ENCODE assay signal across 32 mouse cellular contexts in genomic region chr10:100584178-100584577, GRCm38 (mm10). TPM values are rescaled to one million over a fixed set of nuclear protein-coding genes. Genes with fewer than 3 reads are reported as not detected.
DNase-seq lines count a peak whose midpoint lies in the region.
"Had no signal": no experiment of that assay in that cellular context is flagged by ENCODE, and none has a peak within 500 bp of the region (broad histone marks: within the 10 kb centered on the region; RNA-seq: fewer than 3 reads in every experiment).

No protein-coding gene starts in this region.

- peak; percentile 22 for DNase-seq in adrenal gland, postnatal 14 days
- no peak for DNase-seq in adrenal gland, adult 8-10 months
- DNase-seq in lung, postnatal 36 days, result peak; percentile 2
- no peak for DNase-seq in lung, adult 18-20 months
- DNase-seq in gonadal fat pad, adult 2 months (ENCODE audit: low read depth), result peak; percentile 52
- DNase-seq in retina, embryonic 14.5 days (ENCODE audit: low spot score), result no peak
- DNase-seq: cerebellum, adult 11-12 months; cerebellum, adult 8-10 months; cerebellum, postnatal 10 days; cerebellum, postnatal 36 days; embryo, embryonic 11 days; gastrocnemius, postnatal 10 days; gastrocnemius, postnatal 36 days; heart, adult 11 months; heart, postnatal 10 days; heart, postnatal 36 days; kidney, adult 11 months had no signal

RNA-seq across cellular contexts. Expression of gene 4930430F08Rik, which starts 6.0 kb away (rescaled TPM):
- 11.0 and 13.0 TPM in 2 replicates for total RNA-seq in adrenal gland, postnatal 14 days (2021)
- 10 to 100 TPM; 14.6 to 20.1 (median 15.4) TPM for total RNA-seq in adrenal gland, adult 8-10 months (2022)
- 6.3 and 6.6 TPM in 2 replicates for polyA plus RNA-seq in gonadal fat pad, adult 2 months (2012; rRNA removed)

RNA-seq across cellular contexts. Expression of gene 1700017N19Rik, which starts 6.1 kb away (rescaled TPM):
- total RNA-seq in adrenal gland, postnatal 14 days (2021), result not detected in 2 replicates
- total RNA-seq in adrenal gland, adult 8-10 months (2022), result not detected
- polyA plus RNA-seq in gonadal fat pad, adult 2 months (2012; rRNA removed), result 0.14 and 0.28 TPM in 2 replicates
- total RNA-seq: gastrocnemius, adult 18-20 months; gastrocnemius, postnatal 10 days; gastrocnemius, postnatal 36 days; heart, adult 8-10 months; heart, postnatal 10 days; heart, postnatal 36 days; MEL had no signal
- polyA plus RNA-seq: brain, embryonic 14.5 days; C2C12; CD4-positive, CD25-positive, alpha-beta regulatory T cell, adult 4 months; cortical plate, adult 2 months; embryonic facial prominence, embryonic 11.5 days; embryonic facial prominence, embryonic 15.5 days; forebrain, embryonic 12.5 days; forebrain, embryonic 15.5 days; heart, embryonic 12.5 days; heart, embryonic 15.5 days; hindbrain, embryonic 10.5 days; intestine, embryonic 15.5 days had no signal

Comparison
In these comparisons a context has a peak if more than half of its experiments do, and no peak if none do; other contexts are left out.
1. DNase-seq: peak in adrenal gland, postnatal 14 days (single experiment), lung, postnatal 36 days (single experiment) and gonadal fat pad, adult 2 months (single experiment); none in adrenal gland, adult 8-10 months (single experiment), lung, adult 18-20 months (0 of 2) and retina, embryonic 14.5 days (single experiment).